Mouse (Mus musculus): ENCODE measurements around the gene Foxc1.

DNA sequence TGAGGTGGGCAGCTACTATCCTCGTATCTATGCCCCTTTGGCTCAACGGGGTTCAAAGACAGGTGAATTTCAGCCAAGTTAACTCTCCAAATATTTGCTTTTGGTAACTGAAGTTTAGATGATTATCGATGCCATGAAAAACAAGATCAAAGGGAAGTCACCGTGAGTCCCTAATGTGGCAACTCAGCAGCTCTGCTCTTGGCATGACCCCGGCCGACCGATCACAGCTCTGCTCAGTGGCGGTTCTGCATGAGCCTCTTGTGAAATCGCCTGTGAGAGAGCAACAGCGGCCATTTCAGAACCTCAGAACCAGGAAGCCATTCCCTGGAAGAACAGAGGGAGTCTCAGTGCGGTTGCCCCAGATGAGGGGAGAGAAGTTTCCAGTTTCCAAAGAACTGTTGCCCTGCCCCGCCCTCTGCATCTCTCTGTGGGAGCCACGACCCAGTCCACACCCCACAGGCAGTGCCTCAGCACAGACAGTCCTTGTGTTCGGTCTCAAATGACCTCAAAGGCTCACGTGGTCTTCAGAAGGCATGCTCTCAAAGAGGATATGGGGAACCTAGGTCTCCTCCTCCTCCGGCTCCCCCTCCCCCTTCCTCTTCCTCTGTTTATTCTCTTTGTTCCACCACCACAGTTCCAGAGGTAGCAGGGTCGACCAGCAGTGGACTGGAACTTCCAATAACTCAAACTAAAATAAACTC, 27.0 kb upstream of the Foxc1 start:
- TF ChIP-seq CTCF (IDR thresholded peaks at IDR 0.05; ENCODE audit: extremely low read depth, insufficient read length, insufficient replicate concordance, low read depth, low read length) (no peak), POLR2A (IDR thresholded peaks at IDR 0.05; ENCODE audit: low read depth, low read length) (no peak)
